Mouse (Mus musculus) hindbrain, embryonic 11.5 days (tissue): Measurements from ENCODE around the gene Dlx1. TPM values are rescaled to one million over a fixed set of nuclear protein-coding genes. Genes with fewer than 3 reads are reported as not detected.

Experiments used
- ATAC-seq: fragments of 200-750 bp; cut with Nextera tagmentation; 2 replicates; pipeline ENCODE4 v1.8.0; 2017; ENCODE audit warnings: mild to moderate bottlenecking, moderate TSS enrichment, moderate library complexity; ENCODE audit not compliant: low FRiP score
- DNase-seq: peaks from one replicate; pipeline ENCODE4 v3.0.0-alpha.2; 2015; ENCODE audit warnings: low spot score
- H3K27ac ChIP-seq: fragments of 300-500 bp; sonication (generic); 2 replicates; pipeline ENCODE4 v1.5.1; 2014; ENCODE audit warnings: mild to moderate bottlenecking, low read depth, low read length
- H3K27me3 ChIP-seq: fragments of 300-500 bp; sonication (generic); 2 replicates; pipeline ENCODE4 v1.6.1; 2014; ENCODE audit warnings: mild to moderate bottlenecking, low read length, moderate library complexity, mixed read lengths; ENCODE audit not compliant: control insufficient read depth, insufficient read depth
- H3K36me3 ChIP-seq: fragments of 300-500 bp; sonication (generic); 2 replicates; pipeline ENCODE4 v1.6.1; 2014; ENCODE audit warnings: mild to moderate bottlenecking, low read length, moderate library complexity, mixed read lengths; ENCODE audit not compliant: control insufficient read depth, insufficient read depth
- H3K4me1 ChIP-seq: fragments of 300-500 bp; sonication (generic); replicated peaks from 2 replicates; pipeline ENCODE4 v1.6.1; 2014; ENCODE audit warnings: low read length, mixed read lengths; ENCODE audit not compliant: control insufficient read depth, insufficient read depth
- H3K4me2 ChIP-seq: fragments of 300-500 bp; sonication (generic); replicated peaks from 2 replicates; pipeline ENCODE4 v1.6.1; 2014; ENCODE audit warnings: mild to moderate bottlenecking, low read depth, low read length
- H3K4me3 ChIP-seq: fragments of 300-500 bp; sonication (generic); 2 replicates; pipeline ENCODE4 v1.5.1; 2014; ENCODE audit warnings: low read depth, low read length
- H3K9ac ChIP-seq: fragments of 300-500 bp; sonication (generic); 2 replicates; pipeline ENCODE4 v1.6.1; 2014; ENCODE audit warnings: low read depth, low read length
- H3K9me3 ChIP-seq: fragments of 300-500 bp; sonication (generic); 2 replicates; pipeline ENCODE4 v1.6.1; 2016; ENCODE audit warnings: low read length; ENCODE audit not compliant: control insufficient read depth
- WGBS: fragments of 180-500 bp; shearing (Covaris S2); extraction: QIAGEN DNeasy Blood & Tissue Kit; methylation state at CpG from one replicate; pipeline ENCODE4 v1.1.7; 2014; 5-methylcytosine and 5-hydroxymethylcytosine counted together
- polyA plus RNA-seq: library from polyadenylated mRNA; unstranded; fragments of >200 nt; fragmentation: Nextera tagmentation; extraction: Ambion mirVana; gene quantifications from 2 replicates; pipeline ENCODE4 v1.2.1, GENCODE M21; 2014

Dlx1 gene
- polyA plus RNA-seq, 1 experiment from 2014 or later, result 2.1 TPM

DNA sequence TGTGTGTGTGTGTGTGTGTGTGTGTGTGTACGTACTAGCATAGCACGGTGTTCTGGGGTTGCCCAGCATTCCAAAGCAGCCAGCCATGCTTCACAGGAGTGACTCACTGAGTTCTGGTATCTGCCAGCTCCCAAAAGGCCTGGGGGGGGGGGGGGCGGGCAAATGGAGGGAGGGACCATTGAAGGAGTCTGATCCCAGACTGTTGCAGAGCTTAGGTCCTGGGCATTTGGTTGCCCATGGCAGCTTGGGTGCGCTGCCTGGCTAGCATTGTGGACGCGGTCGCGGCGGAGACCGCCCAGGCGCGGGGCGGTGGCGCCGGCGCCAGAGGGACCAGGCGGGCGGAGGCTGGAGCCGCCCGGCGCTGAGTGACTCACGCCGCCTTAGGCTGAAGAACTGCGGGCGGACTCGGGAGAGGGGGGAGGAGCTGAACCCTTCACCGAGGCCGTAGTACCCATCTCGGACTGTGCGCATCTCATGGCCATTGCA is 14.9 kb downstream of the Dlx1 start:
- H3K27ac ChIP-seq, result no peak overlapping the region
- no peak for ATAC-seq

DNA sequence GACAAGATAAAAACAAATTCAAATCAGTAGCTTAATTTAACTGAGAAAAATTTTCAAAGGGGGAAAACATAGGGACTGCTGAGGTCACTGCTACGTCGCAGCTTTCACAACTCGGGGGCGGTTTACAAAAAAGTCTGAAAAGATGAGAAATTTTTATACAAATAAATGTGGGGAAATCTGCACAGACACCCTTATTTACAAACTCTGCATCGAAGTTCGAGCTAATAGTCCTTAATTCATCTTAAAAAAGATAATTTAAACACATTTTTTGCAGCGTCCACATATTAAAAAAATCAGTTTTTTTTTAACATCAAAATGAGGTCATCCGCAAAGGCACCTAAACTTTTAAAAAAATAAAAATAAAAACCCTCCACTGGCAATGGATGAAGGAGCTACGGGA is 15.6 kb downstream of the Dlx1 start:
- DNase-seq (peak; percentile 35), ATAC-seq (no peak)
- WGBS, result 1% methylated on average over 9 of the region's 9 CpGs
- Histone ChIP-seq H3K9ac (0 out of 2 replicates have a peak overlapping the region, but pooled peaks have one; percentile 25), H3K36me3 (no peaks in the 10 kb centered on the region), H3K27me3 (peaks cover 81% of the 10 kb centered on the region), H3K27ac (no peak overlapping the region), H3K4me3 (no peak overlapping the region), H3K4me1 (peaks cover 12% of the 10 kb centered on the region), H3K4me2 (0 out of 2 replicates have a peak overlapping the region, but pooled peaks have one; percentile 11), H3K9me3 (no peaks in the 10 kb centered on the region)

More for the DNA sequence above, 14.9 kb downstream of the Dlx1 start:
- H3K4me1 ChIP-seq, result peaks cover 12% of the 10 kb centered on the region
- no peak overlapping the region for H3K4me3 ChIP-seq
- under 1% methylated on average over 29 of the region's 30 CpGs for WGBS
- peaks cover 88% of the 10 kb centered on the region for H3K27me3 ChIP-seq
- H3K9me3 ChIP-seq, result no peaks in the 10 kb centered on the region
- peak; percentile 74 for DNase-seq
- 0 out of 2 replicates have a peak overlapping the region, but pooled peaks have one; percentile 6 for H3K4me2 ChIP-seq
- no peak overlapping the region for H3K9ac ChIP-seq
- no peaks in the 10 kb centered on the region for H3K36me3 ChIP-seq

DNA sequence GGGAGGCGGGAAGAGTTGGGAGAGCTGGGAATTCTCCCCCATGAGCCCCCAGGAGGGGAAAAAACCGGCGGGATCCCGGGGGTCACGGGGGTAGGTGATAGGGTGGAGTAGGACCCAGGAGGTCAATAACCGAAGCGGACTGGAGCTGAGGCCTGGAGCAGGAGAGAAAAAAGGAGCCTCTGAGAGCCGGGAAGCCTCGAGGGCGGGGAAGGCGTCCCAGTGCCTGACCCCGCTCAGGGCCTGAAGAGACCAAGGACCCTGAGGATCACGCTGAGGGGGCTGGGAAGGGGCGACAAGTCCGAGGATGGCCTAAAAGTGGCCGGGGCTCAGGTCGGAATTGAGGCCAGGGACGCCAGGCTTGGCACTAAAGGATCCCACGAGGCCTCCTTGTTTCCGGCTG is 16.0 kb downstream of the Dlx1 start:
- peaks cover 78% of the 10 kb centered on the region for H3K27me3 ChIP-seq
- 1% methylated on average over 20 of the region's 20 CpGs for WGBS
- peak overlapping the region; percentile 26; the same call in 1 of the 2 replicates for H3K4me2 ChIP-seq
- no peak overlapping the region for H3K27ac ChIP-seq
- H3K4me1 ChIP-seq, result peaks cover 12% of the 10 kb centered on the region
- H3K4me3 ChIP-seq, result peak overlapping the region; percentile 48
- H3K36me3 ChIP-seq, result no peaks in the 10 kb centered on the region
- no peaks in the 10 kb centered on the region for H3K9me3 ChIP-seq
- ATAC-seq (no peak), DNase-seq (no peak)
- 0 out of 2 replicates have a peak overlapping the region, but pooled peaks have one; percentile 25 for H3K9ac ChIP-seq

GRCm38 (mm10) chr2:71544391-71545285 is 16.7 kb downstream of the Dlx1 start:
- no peaks in the 10 kb centered on the region for H3K9me3 ChIP-seq
- H3K36me3 ChIP-seq, result no peaks in the 10 kb centered on the region
- peak overlapping the region; percentile 15; the same call in 1 of the 2 replicates for H3K9ac ChIP-seq
- peak overlapping the region; percentile 48 for H3K4me3 ChIP-seq
- ATAC-seq (no peak), DNase-seq (peak; percentile 70)
- no peak overlapping the region for H3K27ac ChIP-seq
- H3K4me1 ChIP-seq, result peaks cover 12% of the 10 kb centered on the region
- peaks cover 78% of the 10 kb centered on the region for H3K27me3 ChIP-seq
- under 1% methylated on average over 61 of the region's 61 CpGs for WGBS
- peak overlapping the region; percentile 26 for H3K4me2 ChIP-seq

DNA sequence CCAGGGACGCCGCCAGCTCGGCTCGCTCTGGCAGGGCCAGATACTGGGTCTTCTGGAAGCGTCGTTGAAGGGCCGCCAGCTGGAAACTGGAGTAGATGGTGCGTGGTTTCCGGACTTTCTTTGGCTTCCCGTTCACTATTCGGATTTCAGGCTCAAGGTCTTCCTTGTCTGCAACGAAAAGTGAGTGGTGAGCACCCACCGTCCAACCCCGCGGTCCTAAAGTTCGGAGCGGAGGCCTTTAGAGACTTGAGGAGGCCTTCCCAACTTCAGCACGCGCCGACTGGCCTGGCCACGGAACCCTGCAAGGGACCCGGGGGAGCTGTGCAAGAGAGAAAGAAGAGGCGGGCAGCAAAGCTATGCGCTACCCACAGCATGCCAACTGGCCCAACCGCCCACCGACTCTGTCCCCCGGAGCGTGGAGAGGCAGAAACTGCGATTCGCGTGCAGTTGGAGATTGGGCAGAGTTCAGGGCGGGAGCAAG is 17.5 kb downstream of the Dlx1 start:
- Histone ChIP-seq H3K4me2 (peak overlapping the region; percentile 95), H3K9me3 (no peaks in the 10 kb centered on the region), H3K4me3 (peak overlapping the region; percentile 48), H3K27ac (no peak overlapping the region), H3K27me3 (peaks cover 77% of the 10 kb centered on the region), H3K4me1 (peaks cover 12% of the 10 kb centered on the region), H3K9ac (no peak overlapping the region), H3K36me3 (no peaks in the 10 kb centered on the region)
- DNase-seq (peak; percentile 62), ATAC-seq (no peak)
- under 1% methylated on average over 32 of the region's 32 CpGs for WGBS

- Histone ChIP-seq H3K4me3 (peak overlapping the region; percentile 48), H3K4me1 (peaks cover 12% of the 10 kb centered on the region), H3K9ac (peak overlapping the region; percentile 37; the same call in 1 of the 2 replicates), H3K27ac (no peak overlapping the region), H3K27me3 (peaks cover 76% of the 10 kb centered on the region), H3K4me2 (peak overlapping the region; percentile 95), H3K36me3 (no peaks in the 10 kb centered on the region), H3K9me3 (no peaks in the 10 kb centered on the region)
- peak; percentile 73 for DNase-seq
- WGBS, result 1% methylated on average over 59 of the region's 59 CpGs
- ATAC-seq, result peak; percentile 75
These were observed 18.1 kb downstream of the Dlx1 start for GRCm38 (mm10) chr2:71545882-71546639.

GRCm38 (mm10) chr2:71546640-71547071 is 18.7 kb downstream of the Dlx1 start, which contains the start of gene Dlx2:
Gene Dlx2 (minus strand): TSS chr2:71546754.
- DNase-seq, result peak; percentile 86
- Histone ChIP-seq H3K27me3 (peaks cover 75% of the 10 kb centered on the region), H3K27ac (no peak within 1 kb of the TSS), H3K4me3 (peak within 1 kb of the TSS; percentile 48), H3K4me2 (peak within 1 kb of the TSS; percentile 95), H3K9ac (peak within 1 kb of the TSS; percentile 37; the same call in 1 of the 2 replicates), H3K36me3 (no peaks in the 10 kb centered on the region), H3K9me3 (no peaks in the 10 kb centered on the region), H3K4me1 (peaks cover 11% of the 10 kb centered on the region)
- WGBS, result 0% methylated on average over 37 of the region's 37 CpGs
- peak; percentile 81 for ATAC-seq

- Histone ChIP-seq H3K4me2 (no peak overlapping the region), H3K9ac (no peak overlapping the region), H3K27me3 (peaks cover 73% of the 10 kb centered on the region), H3K9me3 (no peaks in the 10 kb centered on the region), H3K27ac (no peak overlapping the region), H3K4me3 (no peak overlapping the region), H3K36me3 (no peaks in the 10 kb centered on the region), H3K4me1 (peaks cover 13% of the 10 kb centered on the region)
- DNase-seq (peak; percentile 93), ATAC-seq (no peak)
- WGBS, result under 1% methylated on average over 8 of the region's 8 CpGs
These were observed 19.9 kb downstream of the Dlx1 start for GRCm38 (mm10) chr2:71547829-71548228.
